Mouse (Mus musculus) thymus, adult 18-20 months (tissue): ENCODE measurements around the gene Samd8.

Experiments used
- DNase-seq, 2 experiments: peaks; one replicate each; pipeline ENCODE4 v3.0.0; 2022; ENCODE audit warnings: mixed read lengths in 2 of 2

The Samd8 gene

GRCm38 (mm10) chr14:21831830-21832403 lies 81.6 kb downstream of the Samd8 start:
- DNase-seq: no peak

GRCm38 (mm10) chr14:21838336-21839017 lies 88.1 kb downstream of the Samd8 start:
- DNase-seq: no peak

GRCm38 (mm10) chr14:21841819-21842592 lies 91.7 kb downstream of the Samd8 start:
- no peak for DNase-seq

GRCm38 (mm10) chr14:21843263-21843662 lies 92.9 kb downstream of the Samd8 start:
- DNase-seq: no peak

GRCm38 (mm10) chr14:21846827-21847380 lies 96.6 kb downstream of the Samd8 start:
- DNase-seq: no peak

GRCm38 (mm10) chr14:21847381-21848165 lies 97.2 kb downstream of the Samd8 start:
- DNase-seq: peak; percentile 47 to 49
